Mouse (Mus musculus) neutrophil, adult 5-6 weeks (primary cell): Measurements from ENCODE around the gene Scyl1. TPM values are rescaled to one million over a fixed set of nuclear protein-coding genes. Genes with fewer than 3 reads are reported as not detected.

Experiments used
- ATAC-seq: fragments of 151-379, 151-347 bp; 2 replicates; pipeline ENCODE4 v1.8.0; 2017; ENCODE audit warnings: mild to moderate bottlenecking, moderate TSS enrichment; ENCODE audit not compliant: insufficient number of reproducible peaks, poor library complexity, low FRiP score, severe bottlenecking; ENCODE audit errors: extremely low read depth
- total RNA-seq: library from RNA; stranded (forward); fragments of 200-1000 nt; gene quantifications from 2 replicates; pipeline ENCODE4 v1.2.3, GENCODE M21; 2017

Gene Scyl1
- total RNA-seq, 1 experiment from 2014 or later, result 44.0 TPM

- no peak for ATAC-seq
These were observed 33.2 kb upstream of the Scyl1 start for GRCm38 (mm10) chr19:5804371-5804899.

- ATAC-seq, result no peak
These were observed 32.7 kb upstream of the Scyl1 start for GRCm38 (mm10) chr19:5803881-5804279.

GRCm38 (mm10) chr19:5803041-5803880 is 32.0 kb upstream of the Scyl1 start:
- ATAC-seq, result peak; percentile 69

- no peak for ATAC-seq
These were observed 31.5 kb upstream of the Scyl1 start for GRCm38 (mm10) chr19:5802787-5803040.

- peak; percentile 62 for ATAC-seq
These were observed 31.0 kb upstream of the Scyl1 start for GRCm38 (mm10) chr19:5802011-5802786.

- ATAC-seq, result no peak
These were observed 30.3 kb upstream of the Scyl1 start for GRCm38 (mm10) chr19:5801432-5801964.

- no peak for ATAC-seq
These were observed 29.6 kb upstream of the Scyl1 start for GRCm38 (mm10) chr19:5800632-5801431.

- ATAC-seq, result no peak
These were observed 29.1 kb upstream of the Scyl1 start for GRCm38 (mm10) chr19:5800350-5800631.

- no peak for ATAC-seq
These were observed 28.5 kb upstream of the Scyl1 start for GRCm38 (mm10) chr19:5799566-5800349.

- ATAC-seq, result no peak
These were observed 27.7 kb upstream of the Scyl1 start for GRCm38 (mm10) chr19:5798700-5799479.

- ATAC-seq, result no peak
These were observed 26.3 kb upstream of the Scyl1 start for GRCm38 (mm10) chr19:5797381-5798111.

GRCm38 (mm10) chr19:5796573-5797111 is 25.4 kb upstream of the Scyl1 start:
- ATAC-seq, result no peak

GRCm38 (mm10) chr19:5795668-5796572 is 24.7 kb upstream of the Scyl1 start:
- ATAC-seq, result no peak

GRCm38 (mm10) chr19:5794771-5795576 is 23.8 kb upstream of the Scyl1 start:
- peak; percentile 1; the same call in 1 of the 2 replicates for ATAC-seq
